Mouse (Mus musculus): ENCODE data around the gene Lypd5.
A peak's percentile ranks its signal among the peaks of the same experiment; 100 is the strongest.

The Lypd5 gene

DNA sequence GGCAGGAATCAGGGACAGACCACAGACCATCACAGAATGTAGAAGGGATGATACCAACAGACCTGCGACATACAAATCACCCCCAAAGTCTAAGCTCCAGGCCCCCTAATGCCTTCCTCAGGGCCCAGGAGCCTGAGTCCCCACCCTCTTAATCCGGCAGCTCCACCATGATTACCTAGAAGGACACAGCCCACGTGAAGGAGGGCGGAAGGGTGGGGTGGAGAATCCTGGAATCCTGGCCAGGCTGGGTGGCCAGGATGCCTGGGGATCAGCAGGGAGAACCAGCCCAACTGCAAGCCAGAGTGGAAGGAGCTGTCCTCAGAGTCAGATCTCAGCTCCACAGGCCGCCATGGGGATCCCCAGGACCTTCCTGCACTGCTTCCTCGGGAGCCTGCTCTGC lies at the start of gene Lypd5:
Lypd5 (plus strand) TSS at position 301 of the 400 bp plus-strand sequence.
- no peak for DNase-seq (ENCODE audit: low read depth, low spot score)

- DNase-seq (ENCODE audit: low read depth, low spot score) = no peak
Observed at GRCm38 (mm10) chr7:24299823-24300481, 49.0 kb upstream of the Lypd5 start.

DNA sequence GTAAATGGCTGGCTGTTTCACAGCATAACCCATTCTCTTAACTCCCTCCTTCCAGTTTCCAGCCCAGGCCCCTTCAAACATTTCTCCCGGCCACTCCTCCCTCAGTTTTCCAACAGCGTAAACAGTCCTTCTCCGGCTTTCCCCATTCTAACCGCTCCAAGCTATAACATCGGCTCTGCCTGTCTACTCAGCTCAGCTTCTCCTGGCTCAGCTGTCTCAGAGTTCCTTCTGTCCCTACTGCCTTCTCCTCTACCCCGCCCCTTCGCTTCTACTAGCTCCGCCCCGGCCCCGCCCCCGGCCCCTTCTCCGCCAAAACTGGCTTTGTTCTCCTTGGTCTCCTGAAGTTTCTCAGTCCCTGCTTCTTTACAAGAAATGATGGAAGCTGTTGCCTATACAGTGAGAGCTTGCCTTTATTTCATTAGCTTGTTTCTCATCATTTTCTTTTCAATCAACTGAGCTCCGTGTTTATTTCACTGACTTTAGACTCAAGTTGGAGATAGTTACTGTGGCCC lies 48.2 kb upstream of the Lypd5 start, which contains the start of gene Zfp61:
Zfp61 (minus strand) TSS at position 462 of the 512 bp plus-strand sequence.
- DNase-seq (ENCODE audit: low read depth, low spot score) = no peak

- DNase-seq (ENCODE audit: low read depth, low spot score) = no peak
Observed at GRCm38 (mm10) chr7:24315726-24316566, 33.0 kb upstream of the Lypd5 start.

GRCm38 (mm10) chr7:24316567-24317092 lies 32.4 kb upstream of the Lypd5 start, which contains the start of gene Zfp94:
Gene Zfp94 (minus strand): TSS chr7:24316666.
- peak; percentile 84 for DNase-seq (ENCODE audit: low read depth, low spot score)

DNA sequence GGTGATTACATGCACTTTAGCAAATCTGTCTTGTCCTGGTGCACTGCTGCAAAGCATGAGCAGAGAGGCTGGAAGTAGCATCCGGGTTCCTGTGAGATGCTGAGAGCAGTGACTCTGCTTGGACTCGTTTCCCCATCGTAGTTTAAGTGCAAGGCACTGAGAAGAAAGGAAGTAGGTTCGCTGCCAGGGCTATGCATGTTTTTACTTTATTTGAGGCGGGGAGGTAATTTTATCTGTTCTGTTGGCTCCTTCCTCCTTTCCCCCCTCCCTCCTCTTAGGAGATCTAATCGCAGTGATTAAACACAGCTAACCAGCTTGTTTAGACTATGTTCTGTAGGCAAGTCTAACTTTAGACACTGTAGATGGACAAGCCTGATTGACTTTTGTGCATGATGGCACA lies 30.1 kb upstream of the Lypd5 start:
- no peak for DNase-seq (ENCODE audit: low read depth, low spot score)

DNA sequence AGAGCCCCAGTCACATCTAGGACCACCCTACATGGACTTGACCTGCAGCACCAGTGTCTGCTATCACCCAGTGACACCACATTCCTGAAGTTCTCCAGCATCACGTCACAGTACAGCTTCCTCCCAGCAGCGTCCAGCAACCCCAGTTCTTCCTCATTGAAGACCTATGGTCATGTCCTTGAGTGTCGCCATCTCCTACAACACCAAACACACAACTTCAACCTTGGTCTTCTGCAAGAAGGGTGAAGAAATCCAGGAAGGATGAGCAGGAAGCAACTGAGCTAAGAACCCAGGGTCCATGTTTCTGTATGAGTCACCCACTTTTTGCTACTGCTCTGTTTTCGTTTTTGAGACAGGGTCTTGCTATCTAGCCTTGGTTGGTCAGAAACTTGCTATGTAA lies 26.4 kb upstream of the Lypd5 start:
- no peak for DNase-seq (ENCODE audit: low read depth, low spot score)

- DNase-seq (ENCODE audit: low read depth, low spot score) = no peak
Observed at GRCm38 (mm10) chr7:24325197-24325596, 23.8 kb upstream of the Lypd5 start.

GRCm38 (mm10) chr7:24325675-24326128 lies 23.3 kb upstream of the Lypd5 start:
- DNase-seq (ENCODE audit: low read depth, low spot score) = no peak

DNA sequence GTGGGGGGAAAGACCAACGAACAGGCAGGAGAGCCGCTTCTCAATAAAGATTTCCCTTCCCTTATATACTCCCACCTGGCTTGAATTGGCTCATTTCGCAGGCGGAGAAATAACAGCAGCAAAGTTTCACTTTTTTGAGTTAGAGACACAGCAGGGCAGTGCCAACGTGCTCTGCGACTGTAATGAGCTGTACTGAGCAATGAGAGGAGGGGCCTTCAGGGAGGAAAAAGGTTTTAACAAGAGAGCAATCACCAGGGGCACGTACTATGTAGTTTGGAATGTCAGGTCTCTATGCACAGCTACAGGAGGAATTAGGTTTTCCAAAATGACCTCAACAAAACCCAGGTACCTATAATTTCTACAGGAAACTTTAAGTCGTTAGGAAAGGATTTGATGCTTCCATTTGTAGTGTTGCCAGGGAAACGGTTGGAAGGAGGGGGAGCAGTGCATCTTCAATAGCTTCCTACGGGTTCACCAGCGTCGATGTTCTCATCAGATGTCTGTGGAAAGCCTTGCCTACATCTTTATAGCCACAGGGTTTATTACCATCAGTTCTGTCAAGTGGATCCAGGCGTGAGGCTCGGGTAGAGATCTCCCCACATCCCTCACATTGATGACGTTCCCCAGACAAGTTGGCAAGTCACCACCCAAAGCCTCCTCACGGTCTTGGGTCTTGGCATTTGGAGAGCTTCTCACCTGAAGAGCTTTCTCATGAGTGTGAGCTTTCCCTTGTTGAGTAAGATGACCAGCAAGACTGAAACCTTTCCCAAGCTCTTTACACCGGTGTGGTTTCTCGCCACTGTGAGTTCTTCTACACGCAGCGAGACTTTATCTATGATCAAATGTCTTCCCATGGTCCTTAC lies 22.5 kb upstream of the Lypd5 start:
- no peak for DNase-seq (ENCODE audit: low read depth, low spot score)

DNA sequence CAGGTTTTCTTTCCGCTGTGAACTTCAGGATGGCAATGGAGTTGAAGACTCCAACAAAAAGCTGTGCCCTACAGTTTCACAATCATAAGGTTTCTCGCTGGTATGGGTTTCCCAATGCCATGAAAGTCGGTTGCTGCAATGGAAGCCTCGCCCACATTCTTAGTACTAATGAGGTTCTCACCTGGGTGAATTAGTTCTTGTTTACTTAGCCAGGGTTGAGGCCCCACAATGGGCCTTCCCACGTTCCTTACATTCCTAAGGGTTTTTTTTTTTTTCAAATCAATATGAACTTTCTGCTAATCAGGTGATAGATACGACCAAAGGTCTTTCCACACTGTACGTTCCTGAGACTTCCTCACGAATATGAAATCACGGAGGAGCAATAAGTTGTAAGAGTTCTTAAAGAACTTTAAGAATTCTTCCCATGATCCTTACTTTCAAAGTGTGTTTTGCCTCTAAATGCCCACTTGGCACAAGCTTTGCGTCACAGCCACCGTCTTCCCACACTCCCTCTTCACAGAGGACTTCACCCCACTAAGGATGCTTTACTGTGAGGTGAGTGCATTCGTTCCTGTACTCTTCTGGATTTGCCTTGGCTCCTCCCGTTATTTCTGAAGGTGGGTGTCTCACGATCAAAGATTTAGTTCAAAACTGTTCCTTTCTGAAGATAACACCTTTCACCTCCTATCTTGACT lies 21.6 kb upstream of the Lypd5 start:
- no peak for DNase-seq (ENCODE audit: low read depth, low spot score)

GRCm38 (mm10) chr7:24333304-24333986 lies 15.6 kb upstream of the Lypd5 start, which contains the start of gene Tescl:
Gene Tescl (minus strand): TSS chr7:24333936.
- no peak for DNase-seq (ENCODE audit: low read depth, low spot score)

DNA sequence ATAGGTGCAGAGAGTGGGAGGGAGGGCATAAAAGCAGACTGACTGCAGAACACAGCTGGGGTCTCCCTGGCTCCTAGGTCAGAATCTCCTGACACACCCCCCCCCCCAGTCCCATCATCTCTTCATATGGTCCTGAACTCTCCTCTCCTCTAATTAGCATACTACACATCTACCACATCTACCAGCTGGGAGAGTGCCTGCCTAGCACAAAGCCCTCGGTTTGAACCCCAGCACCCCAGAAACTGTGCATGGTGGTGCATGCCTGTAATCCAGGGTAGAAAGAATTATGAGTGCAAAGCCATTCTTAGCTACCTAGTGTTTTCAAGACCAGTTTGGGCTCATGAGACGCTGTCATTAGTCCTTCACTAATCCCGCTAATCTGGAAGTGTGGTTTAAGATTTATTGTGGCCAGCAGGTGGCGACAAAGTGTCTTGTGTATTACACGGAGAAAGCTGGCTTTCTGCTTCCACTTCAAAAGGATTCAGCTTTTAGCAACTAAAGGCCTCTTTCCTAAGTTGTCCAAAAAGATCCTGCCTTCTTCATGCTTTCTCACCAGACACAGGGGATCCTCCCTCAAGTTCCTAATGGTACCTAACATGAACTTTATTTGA lies 13.2 kb upstream of the Lypd5 start:
- peak; percentile 43 for DNase-seq (ENCODE audit: low read depth, low spot score)

GRCm38 (mm10) chr7:24338241-24338640 lies 10.8 kb upstream of the Lypd5 start:
- no peak for DNase-seq (ENCODE audit: low read depth, low spot score)

DNA sequence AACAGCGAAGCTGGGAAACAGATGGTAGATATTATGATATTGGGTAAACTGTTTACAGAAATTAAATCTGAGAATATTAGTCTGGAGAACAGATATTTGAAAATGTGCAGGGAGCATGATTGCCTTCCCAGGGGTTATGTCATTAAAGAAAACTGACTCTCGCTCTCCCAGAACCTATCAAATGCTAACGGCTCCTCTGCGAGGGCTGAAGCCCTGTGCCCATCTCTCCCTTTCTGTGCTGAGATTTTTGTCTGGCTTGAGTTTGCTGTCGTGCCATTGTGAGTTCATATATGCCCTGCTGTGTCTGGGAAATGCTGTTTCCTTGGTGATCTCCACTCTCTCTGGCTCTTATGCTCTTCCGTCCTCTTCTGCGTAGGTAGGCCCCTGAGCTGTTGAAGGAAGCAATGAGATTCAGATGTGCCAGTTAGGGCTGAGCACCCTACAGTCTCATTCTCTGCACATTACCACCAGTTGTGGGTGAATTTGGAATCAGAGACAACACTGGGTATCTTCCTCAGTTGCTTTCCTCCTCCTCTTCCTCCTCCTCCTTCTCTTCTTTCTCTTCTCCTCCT lies 5.2 kb upstream of the Lypd5 start:
- no peak for DNase-seq (ENCODE audit: low read depth, low spot score)

DNA sequence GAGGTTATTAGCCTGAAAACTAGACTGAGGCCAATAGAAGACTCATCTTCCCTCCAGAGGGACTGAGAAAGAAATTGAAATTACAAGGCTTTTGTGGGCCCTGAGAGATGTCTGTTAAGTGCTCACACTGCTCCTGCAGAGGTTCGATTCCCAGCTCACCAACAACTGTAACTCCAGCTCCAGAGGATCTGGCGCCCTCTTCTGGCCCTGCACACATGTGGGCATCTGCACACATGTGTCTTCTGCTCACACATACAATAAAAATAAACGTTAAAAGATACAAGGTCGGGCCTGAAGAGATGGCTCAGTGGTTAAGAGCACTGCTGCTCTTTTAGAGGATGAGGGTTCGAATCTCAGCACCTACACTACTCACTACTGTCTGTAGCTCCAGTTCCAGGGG lies 2.6 kb upstream of the Lypd5 start:
- DNase-seq (ENCODE audit: low read depth, low spot score) = no peak

GRCm38 (mm10) chr7:24355646-24356045 lies 6.7 kb downstream of the Lypd5 start:
- DNase-seq (ENCODE audit: low read depth, low spot score) = no peak

- DNase-seq (ENCODE audit: low read depth, low spot score) = no peak
Observed at GRCm38 (mm10) chr7:24356081-24356480, 7.1 kb downstream of the Lypd5 start.

DNA sequence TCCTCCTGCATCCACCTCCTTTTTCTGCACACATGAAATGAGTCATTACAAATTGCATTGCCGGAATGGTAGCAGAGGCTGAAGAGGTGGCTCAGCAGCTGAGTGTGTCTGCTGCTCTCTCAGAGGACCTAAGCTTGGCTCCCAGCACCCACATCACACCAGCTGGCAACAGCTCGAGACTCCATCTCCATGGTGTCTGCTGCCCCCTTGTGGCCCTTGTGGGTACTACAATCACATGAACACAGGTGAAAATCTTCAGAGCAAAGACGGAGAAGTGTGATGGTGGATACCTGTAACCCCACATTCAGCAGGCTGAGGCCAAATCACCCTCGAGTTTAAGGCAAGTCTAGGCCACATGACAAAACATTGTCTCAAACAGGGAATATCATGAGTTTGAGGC lies 8.9 kb downstream of the Lypd5 start:
- DNase-seq (ENCODE audit: low read depth, low spot score) = no peak
